ENCODE assay signal across 30 mouse cellular contexts in the genomic region with DNA sequence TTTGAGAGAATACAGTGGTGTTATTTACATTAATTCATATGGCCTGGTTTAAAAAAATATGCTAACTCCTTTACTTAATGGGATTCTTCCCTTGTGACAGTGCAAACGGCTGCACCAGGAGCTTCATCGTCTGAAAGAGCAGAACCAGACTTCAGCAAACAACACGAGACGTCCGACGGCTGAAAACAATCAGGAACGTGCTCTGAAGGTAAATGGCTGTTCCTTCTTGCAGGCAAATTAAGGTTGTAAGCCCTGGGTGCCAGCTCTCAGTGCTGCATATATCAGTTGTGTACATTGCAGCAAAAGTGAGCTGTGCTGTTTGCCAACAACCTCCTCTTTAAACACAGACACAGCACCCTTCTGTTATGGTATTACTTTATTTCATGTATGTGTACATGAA.
DNase-seq lines count a peak whose midpoint lies in the region; ATAC-seq and TF ChIP-seq lines count a peak whose summit lies in the region.
"Had no signal": no experiment of that assay in that cellular context is flagged by ENCODE, and none has a peak within 500 bp of the region (broad histone marks: within the 10 kb centered on the region; RNA-seq: fewer than 3 reads in every experiment).

No protein-coding gene starts in this region.

- no peaks in the 10 kb centered on the region for H3K4me1 ChIP-seq in hindbrain, embryonic 14.5 days (replicated peaks; ENCODE audit: control insufficient read depth, insufficient read depth, low read length)
- H3K4me1 ChIP-seq in hindbrain, embryonic 10.5 days (replicated peaks): no peaks in the 10 kb centered on the region
- H3K4me1 ChIP-seq in midbrain, embryonic 12.5 days: no peaks in the 10 kb centered on the region
- H3K4me1 ChIP-seq in midbrain, postnatal 0 days (ENCODE audit: insufficient read depth, low read length): no peaks in the 10 kb centered on the region
- H3K4me1 ChIP-seq in midbrain, embryonic 15.5 days: no peaks in the 10 kb centered on the region
- H3K4me1 ChIP-seq in midbrain, embryonic 13.5 days (replicated peaks): no peaks in the 10 kb centered on the region
- H3K4me1 ChIP-seq: embryonic facial prominence, embryonic 13.5 days; embryonic facial prominence, embryonic 15.5 days; forebrain, embryonic 10.5 days; forebrain, embryonic 12.5 days had no signal

- no peaks in the 10 kb centered on the region for H3K27me3 ChIP-seq in hindbrain, embryonic 14.5 days (ENCODE audit: control insufficient read depth, insufficient read depth, low read length)
- no peaks in the 10 kb centered on the region for H3K27me3 ChIP-seq in hindbrain, embryonic 10.5 days (ENCODE audit: insufficient read depth, poor library complexity, severe bottlenecking)
- no peaks in the 10 kb centered on the region for H3K27me3 ChIP-seq in midbrain, embryonic 12.5 days
- H3K27me3 ChIP-seq in midbrain, postnatal 0 days (ENCODE audit: insufficient read depth, low read length): no peaks in the 10 kb centered on the region
- H3K27me3 ChIP-seq in midbrain, embryonic 15.5 days (replicated peaks): no peaks in the 10 kb centered on the region
- no peaks in the 10 kb centered on the region for H3K27me3 ChIP-seq in midbrain, embryonic 13.5 days
- H3K27me3 ChIP-seq: CH12.LX; embryonic facial prominence, embryonic 13.5 days; embryonic facial prominence, embryonic 15.5 days; forebrain, embryonic 12.5 days; Patski had no signal

- DNase-seq in embryo, embryonic 11 days: peak; percentile 4
- DNase-seq in embryo, embryonic 10 days (ENCODE audit: low spot score): no peak
- DNase-seq in hindbrain, embryonic 14.5 days (ENCODE audit: low spot score): no peak
- no peak for DNase-seq in hindbrain, embryonic 10.5 days (ENCODE audit: low spot score)
- DNase-seq in midbrain, postnatal 0 days (ENCODE audit: low spot score): no peak
- DNase-seq: adrenal gland, adult 8-10 months; adrenal gland, postnatal 14 days; adrenal gland, postnatal 36 days; B cell, adult 2 months; cerebellum, adult 11 months; cerebellum, adult 18-20 months; cerebellum, adult 8-10 months; cerebellum, adult 9-11 months; cerebellum, postnatal 14 days; cerebellum, postnatal 36 days had no signal

- H3K36me3 ChIP-seq in hindbrain, embryonic 14.5 days (replicated peaks; ENCODE audit: control insufficient read depth, insufficient read depth): no peaks in the 10 kb centered on the region
- no peaks in the 10 kb centered on the region for H3K36me3 ChIP-seq in hindbrain, embryonic 10.5 days
- H3K36me3 ChIP-seq in midbrain, embryonic 12.5 days: no peaks in the 10 kb centered on the region
- no peaks in the 10 kb centered on the region for H3K36me3 ChIP-seq in midbrain, postnatal 0 days (ENCODE audit: insufficient read depth, low read length)
- no peaks in the 10 kb centered on the region for H3K36me3 ChIP-seq in midbrain, embryonic 15.5 days (replicated peaks)
- 0 out of 2 replicates have a peak, but pooled peaks cover 3% of the 10 kb centered on the region for H3K36me3 ChIP-seq in midbrain, embryonic 13.5 days
- H3K36me3 ChIP-seq: embryonic facial prominence, embryonic 13.5 days; forebrain, embryonic 10.5 days; forebrain, embryonic 12.5 days had no signal

- 0 out of 2 replicates have a peak, but pooled peaks have one; percentile 31 for ATAC-seq in hindbrain, embryonic 14.5 days (ENCODE audit: low FRiP score)
- 0 out of 2 replicates have a peak, but pooled peaks have one; percentile 27 for ATAC-seq in midbrain, embryonic 12.5 days (ENCODE audit: low FRiP score, low read depth)
- no peak for ATAC-seq in midbrain, postnatal 0 days (ENCODE audit: low FRiP score)
- ATAC-seq in midbrain, embryonic 15.5 days (replicated peaks): 0 out of 2 replicates have a peak, but pooled peaks have one; percentile 27
- ATAC-seq in midbrain, embryonic 13.5 days: no peak; the same call in 1 of the 2 replicates
- ATAC-seq: activated CD4-positive, CD25-positive, alpha-beta regulatory T cell, adult 4 months; CD4-positive, CD25-positive, alpha-beta regulatory T cell, adult 4 months; forebrain, embryonic 14.5 days; forebrain, embryonic 16.5 days; Patski had no signal

- no peak overlapping the region for H3K4me3 ChIP-seq in hindbrain, embryonic 14.5 days (replicated peaks; ENCODE audit: low read length)
- no peak overlapping the region for H3K4me3 ChIP-seq in hindbrain, embryonic 10.5 days
- H3K4me3 ChIP-seq in midbrain, embryonic 12.5 days: no peak overlapping the region
- H3K4me3 ChIP-seq in midbrain, postnatal 0 days (ENCODE audit: low read depth, low read length): no peak overlapping the region
- no peak overlapping the region for H3K4me3 ChIP-seq in midbrain, embryonic 15.5 days
- H3K4me3 ChIP-seq in midbrain, embryonic 13.5 days (replicated peaks): no peak overlapping the region
- H3K4me3 ChIP-seq: embryonic facial prominence, embryonic 13.5 days; embryonic facial prominence, embryonic 15.5 days; erythroblast, embryonic 14.5 days; forebrain, embryonic 10.5 days; forebrain, embryonic 12.5 days had no signal

- no peak for TF ChIP-seq CTCF in midbrain, postnatal 0 days (IDR thresholded peaks at IDR 0.05)

- H3K9ac ChIP-seq in hindbrain, embryonic 14.5 days: no peak overlapping the region
- no peak overlapping the region for H3K9ac ChIP-seq in midbrain, embryonic 12.5 days (replicated peaks)
- no peak overlapping the region for H3K9ac ChIP-seq in midbrain, postnatal 0 days (replicated peaks; ENCODE audit: low read length, poor library complexity, severe bottlenecking)
- H3K9ac ChIP-seq in midbrain, embryonic 15.5 days: no peak overlapping the region
- H3K9ac ChIP-seq in midbrain, embryonic 13.5 days (replicated peaks): no peak overlapping the region
- H3K9ac ChIP-seq: embryonic facial prominence, embryonic 13.5 days; embryonic facial prominence, embryonic 15.5 days; forebrain, embryonic 12.5 days had no signal

- WGBS in hindbrain, embryonic 14.5 days: 53% methylated on average over 7 of the region's 7 CpGs
- 75% methylated on average over 7 of the region's 7 CpGs for WGBS in hindbrain, embryonic 10.5 days
- 62% methylated on average over 7 of the region's 7 CpGs for WGBS in midbrain, embryonic 12.5 days
- 44% methylated on average over 7 of the region's 7 CpGs for WGBS in midbrain, postnatal 0 days
- WGBS in midbrain, embryonic 15.5 days: 67% methylated on average over 7 of the region's 7 CpGs
- WGBS in midbrain, embryonic 13.5 days: 57% methylated on average over 7 of the region's 7 CpGs

- H3K4me2 ChIP-seq in hindbrain, embryonic 14.5 days (replicated peaks): no peak overlapping the region
- H3K4me2 ChIP-seq in midbrain, embryonic 12.5 days (replicated peaks): no peak overlapping the region
- H3K4me2 ChIP-seq in midbrain, postnatal 0 days (ENCODE audit: low read depth, low read length, poor library complexity, severe bottlenecking): no peak overlapping the region
- no peak overlapping the region for H3K4me2 ChIP-seq in midbrain, embryonic 15.5 days
- no peak overlapping the region for H3K4me2 ChIP-seq in midbrain, embryonic 13.5 days (replicated peaks)
- H3K4me2 ChIP-seq: embryonic facial prominence, embryonic 13.5 days; embryonic facial prominence, embryonic 15.5 days; forebrain, embryonic 12.5 days had no signal

- no peak overlapping the region for H3K27ac ChIP-seq in hindbrain, embryonic 14.5 days
- H3K27ac ChIP-seq in hindbrain, embryonic 10.5 days: no peak overlapping the region
- H3K27ac ChIP-seq in midbrain, embryonic 12.5 days (replicated peaks): no peak overlapping the region
- H3K27ac ChIP-seq in midbrain, postnatal 0 days (ENCODE audit: low read depth, low read length): no peak overlapping the region
- no peak overlapping the region for H3K27ac ChIP-seq in midbrain, embryonic 15.5 days
- no peak overlapping the region for H3K27ac ChIP-seq in midbrain, embryonic 13.5 days
- H3K27ac ChIP-seq: embryonic facial prominence, embryonic 13.5 days; embryonic facial prominence, embryonic 15.5 days; forebrain, embryonic 10.5 days; forebrain, embryonic 12.5 days had no signal

- H3K9me3 ChIP-seq in hindbrain, embryonic 14.5 days (ENCODE audit: control insufficient read depth, low read length): no peaks in the 10 kb centered on the region
- H3K9me3 ChIP-seq in hindbrain, embryonic 10.5 days: no peaks in the 10 kb centered on the region
- 0 out of 2 replicates have a peak, but pooled peaks cover 2% of the 10 kb centered on the region for H3K9me3 ChIP-seq in midbrain, embryonic 12.5 days
- no peaks in the 10 kb centered on the region for H3K9me3 ChIP-seq in midbrain, postnatal 0 days (ENCODE audit: low read length)
- H3K9me3 ChIP-seq in midbrain, embryonic 15.5 days: no peaks in the 10 kb centered on the region
- no peaks in the 10 kb centered on the region for H3K9me3 ChIP-seq in midbrain, embryonic 13.5 days
- H3K9me3 ChIP-seq: embryonic facial prominence, embryonic 13.5 days; embryonic facial prominence, embryonic 15.5 days; forebrain, embryonic 10.5 days; forebrain, embryonic 12.5 days; G1E had no signal

Comparison
In these comparisons a context has a peak if more than half of its experiments do, and no peak if none do; other contexts are left out.
1. ATAC-seq: peak in hindbrain, embryonic 14.5 days (single experiment), midbrain, embryonic 12.5 days (single experiment) and midbrain, embryonic 15.5 days (single experiment); none in midbrain, postnatal 0 days (single experiment) and midbrain, embryonic 13.5 days (single experiment).